Mouse (Mus musculus) CH12.LX (cell line): ENCODE data around the gene Irak4.

Experiments
- CHD2 ChIP-seq: IDR thresholded peaks from 2 replicates; pipeline ENCODE4 v1.6.1; 2011; ENCODE audit warnings: low read length, improper control_type of control experiment
- CTCF ChIP-seq, 2 experiments: IDR thresholded peaks in 1 of 2; conservative IDR thresholded peaks in 1 of 2; 2 replicates each; pipeline ENCODE4 v1.5.1; 2011 to 2012; ENCODE audit warnings: low read depth in 2 of 2, low read length in 2 of 2, improper control_type of control experiment in 1 of 2, inconsistent platforms in 1 of 2, mild to moderate bottlenecking in 1 of 2, moderate library complexity in 1 of 2
- EP300 ChIP-seq: IDR thresholded peaks from 2 replicates; pipeline ENCODE4 v1.6.1; 2011; ENCODE audit warnings: low read length, improper control_type of control experiment
- ETS1 ChIP-seq: conservative IDR thresholded peaks from 2 replicates; pipeline ENCODE4 v1.6.1; 2012; ENCODE audit warnings: low read depth, mild to moderate bottlenecking, inconsistent platforms, low read length, improper control_type of control experiment, moderate library complexity

DNA sequence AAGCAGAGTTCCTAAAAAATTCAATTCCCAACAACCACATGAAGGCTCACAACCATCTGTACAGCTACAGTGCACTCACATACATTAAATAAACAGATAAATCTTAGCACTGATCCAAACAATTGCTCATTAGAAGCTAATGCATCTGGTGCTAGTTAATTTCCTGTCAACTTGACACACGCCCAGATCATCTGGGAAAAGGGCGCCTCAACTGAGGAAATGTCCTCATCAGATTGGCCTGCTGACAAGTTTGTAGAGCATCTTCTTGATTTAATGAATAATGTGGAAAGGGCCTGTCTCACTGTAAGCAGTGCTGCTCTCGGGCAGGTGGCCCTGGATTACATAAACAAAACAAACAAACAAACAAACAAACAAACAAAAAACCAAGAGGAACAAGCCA lies 12.9 kb upstream of the Irak4 start:
- no peak for TF ChIP-seq CHD2
- TF ChIP-seq ETS1, result no peak
- TF ChIP-seq EP300, result no peak
- no peak for TF ChIP-seq CTCF (conservative IDR thresholded peaks at IDR 0.05 in 1 of 2, IDR thresholded peaks at IDR 0.05 in 1 of 2; ENCODE audit: low read depth in 2 of 2, low read length in 2 of 2)
